Mouse (Mus musculus) frontal cortex, postnatal 14 days (tissue): Measurements from ENCODE around the gene Adgra1.

Source experiments
- DNase-seq, 2 experiments: peaks; one replicate each; pipeline ENCODE4 v3.0.0; 2022; ENCODE audit warnings: low spot score in 2 of 2

The Adgra1 gene

DNA sequence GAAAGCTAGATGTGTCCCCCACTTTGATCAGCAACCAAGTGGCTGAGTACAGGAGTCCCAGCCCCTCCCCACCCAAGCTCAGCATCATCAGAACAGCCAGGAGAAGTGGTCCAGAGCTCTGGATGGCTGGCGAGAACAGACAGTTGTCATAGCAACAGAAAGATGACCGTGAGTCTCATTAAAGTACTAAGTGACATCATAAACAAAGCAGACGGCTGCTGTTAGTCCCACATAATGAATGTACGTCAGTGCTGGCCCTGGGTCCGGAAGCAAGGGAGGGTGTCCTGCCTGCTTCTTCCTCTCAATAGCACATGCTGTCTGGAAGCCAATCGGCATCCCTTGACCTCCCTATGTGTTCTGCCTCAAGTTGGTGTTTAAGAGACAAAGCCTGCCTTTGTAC is 16.2 kb downstream of the Adgra1 start:
- no peak for DNase-seq

DNA sequence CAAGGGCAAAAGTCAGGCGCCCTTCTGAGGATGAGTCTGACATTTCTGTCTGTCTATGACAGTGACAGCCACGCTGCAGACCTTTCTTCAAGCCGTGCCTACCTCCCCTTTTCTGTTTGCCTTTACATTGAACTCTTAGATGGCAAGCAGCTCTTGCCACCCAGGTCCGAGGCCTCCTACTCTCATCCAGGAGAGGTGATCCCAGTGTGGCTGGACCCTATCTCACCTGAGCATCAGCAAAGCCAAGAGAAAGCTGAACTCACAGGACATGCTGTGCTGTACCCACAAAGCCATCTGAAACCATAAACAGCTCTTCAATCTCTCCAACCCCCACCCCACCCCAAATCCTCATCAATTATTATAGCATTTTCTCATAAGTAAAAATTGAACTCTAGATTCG is 16.7 kb downstream of the Adgra1 start:
- no peak for DNase-seq

DNA sequence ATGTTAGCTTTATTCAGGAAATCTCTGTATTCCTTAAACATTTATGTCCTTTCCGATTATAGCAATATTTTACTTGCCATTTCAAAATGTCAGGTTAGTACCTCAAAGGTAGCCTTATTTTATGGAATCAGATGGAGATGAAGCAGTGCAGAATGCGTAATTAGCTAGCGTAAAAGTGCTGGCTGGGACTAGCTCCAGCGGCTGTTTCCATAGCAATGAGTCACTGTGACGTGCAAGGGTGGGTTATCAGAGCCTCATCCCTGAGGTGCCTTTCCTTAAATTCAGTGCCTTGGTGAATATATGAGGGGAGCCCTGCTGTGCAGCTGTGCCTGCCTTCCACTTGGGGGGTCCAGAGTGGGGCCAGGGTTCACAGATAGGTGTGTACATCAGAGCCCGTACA is 17.1 kb downstream of the Adgra1 start:
- DNase-seq, result peak; percentile 41 to 43

DNA sequence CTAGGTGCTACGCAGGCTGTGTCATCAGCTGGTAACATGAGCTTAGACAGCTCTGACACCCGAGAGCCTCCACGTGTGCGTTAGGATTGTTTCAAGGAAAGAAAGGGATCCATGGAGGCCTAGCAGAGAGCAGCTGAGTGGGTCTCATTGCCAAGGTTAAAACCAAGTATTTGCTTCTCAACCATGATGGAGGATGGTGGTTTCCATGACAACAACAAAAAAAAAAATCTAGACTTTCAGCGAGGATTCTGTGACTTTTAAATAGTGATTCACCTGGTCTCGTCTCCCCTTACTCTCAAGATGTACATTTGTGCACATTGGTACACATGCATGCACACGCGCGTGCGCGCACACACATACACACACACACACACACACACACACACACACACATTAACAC is 21.3 kb downstream of the Adgra1 start:
- no peak for DNase-seq

DNA sequence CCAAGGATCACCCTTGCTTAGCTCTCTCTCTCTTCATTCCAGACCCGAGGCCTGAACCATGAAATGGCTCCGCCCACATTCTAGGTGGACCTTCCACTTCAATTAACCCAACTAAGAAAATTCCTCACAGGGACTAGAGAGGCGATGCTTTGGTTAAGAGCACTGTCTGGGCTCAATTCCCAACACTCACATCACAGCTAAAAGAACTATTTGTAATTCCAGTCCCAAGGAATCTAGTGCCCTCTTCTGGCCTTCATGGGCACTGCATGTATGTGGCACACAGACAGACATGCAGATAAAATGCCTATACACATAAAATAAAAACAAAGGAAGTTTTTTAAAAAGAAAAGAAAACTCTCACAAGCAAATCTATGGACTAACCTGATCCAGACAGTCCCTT is 27.4 kb downstream of the Adgra1 start:
- peak; percentile 52 to 69 for DNase-seq

DNA sequence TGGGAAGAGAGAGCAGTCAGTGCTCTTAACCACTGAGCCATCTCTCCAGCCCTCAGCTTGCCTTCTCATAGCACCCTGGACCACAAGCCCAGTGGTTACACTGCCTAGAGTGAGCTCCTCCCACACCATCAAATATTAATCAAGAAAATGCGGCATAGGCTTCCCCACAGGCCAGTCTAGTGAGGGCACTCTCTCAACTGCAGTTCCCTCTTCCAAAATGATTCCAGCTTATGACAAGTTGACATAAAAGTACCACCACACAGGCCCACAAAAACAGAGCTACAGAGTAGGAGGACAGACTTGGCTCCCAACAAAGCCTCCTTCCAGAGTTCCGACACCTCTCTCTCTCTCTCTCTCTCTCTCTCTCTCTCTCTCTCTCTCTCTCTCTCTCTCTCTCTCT is 29.1 kb downstream of the Adgra1 start:
- DNase-seq, result no peak

DNA sequence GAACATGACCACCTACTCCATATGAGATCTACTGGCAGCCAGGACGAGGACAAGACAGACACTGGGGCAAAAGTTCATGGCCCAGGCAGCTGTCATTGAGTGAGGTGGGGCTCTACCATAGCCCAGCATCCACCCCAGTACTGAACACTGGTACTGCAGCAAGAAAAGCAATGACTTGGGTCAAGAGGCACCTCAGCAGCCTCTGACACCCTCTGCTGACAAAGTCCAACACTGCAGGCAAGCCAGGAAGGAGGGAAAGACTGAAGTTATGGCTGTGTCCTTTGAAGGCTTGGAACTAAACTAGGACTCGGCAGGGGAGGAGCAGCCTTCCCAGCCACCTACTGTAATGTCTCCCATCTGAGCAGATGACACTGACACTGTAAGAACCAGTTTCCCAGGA is 30.3 kb downstream of the Adgra1 start:
- no peak for DNase-seq

DNA sequence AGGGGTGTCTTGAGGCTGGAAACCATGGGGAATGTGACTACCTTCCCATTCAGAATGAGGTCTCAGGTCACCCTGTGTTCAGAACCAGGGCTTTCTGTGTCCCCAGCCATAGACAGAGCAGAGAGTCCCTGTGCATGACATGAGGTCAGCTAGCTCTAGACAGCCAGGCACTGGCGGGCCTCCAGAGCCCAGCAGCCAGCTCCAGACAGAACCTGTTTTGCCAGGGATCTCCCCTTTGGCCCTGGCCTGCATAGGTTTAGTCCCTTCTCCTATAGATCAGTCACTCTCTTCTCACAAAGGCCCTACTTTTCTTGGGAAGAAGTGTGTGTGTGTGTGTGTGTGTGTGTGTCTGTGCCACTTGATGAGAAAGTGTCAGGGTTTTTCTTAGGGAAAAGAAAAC is 30.9 kb downstream of the Adgra1 start:
- DNase-seq, result no peak

DNA sequence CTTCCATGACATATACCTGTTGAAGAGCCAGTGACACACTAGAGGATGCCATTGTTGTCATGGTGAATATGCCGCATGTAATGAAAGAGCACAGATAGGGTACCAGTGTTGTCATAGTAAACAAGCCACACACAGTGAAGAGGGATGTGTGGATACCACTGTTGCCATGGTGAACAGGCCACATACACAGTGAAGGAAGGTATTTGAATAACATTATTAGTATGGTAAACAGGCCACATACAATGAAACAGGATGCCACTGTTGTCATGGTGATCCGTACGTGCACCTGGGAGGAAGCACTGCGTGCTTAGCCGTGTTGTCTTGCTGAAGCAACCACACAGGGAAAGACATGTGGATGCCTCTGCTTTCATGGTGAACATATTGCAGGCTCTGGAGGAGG is 37.0 kb downstream of the Adgra1 start:
- DNase-seq, result no peak

DNA sequence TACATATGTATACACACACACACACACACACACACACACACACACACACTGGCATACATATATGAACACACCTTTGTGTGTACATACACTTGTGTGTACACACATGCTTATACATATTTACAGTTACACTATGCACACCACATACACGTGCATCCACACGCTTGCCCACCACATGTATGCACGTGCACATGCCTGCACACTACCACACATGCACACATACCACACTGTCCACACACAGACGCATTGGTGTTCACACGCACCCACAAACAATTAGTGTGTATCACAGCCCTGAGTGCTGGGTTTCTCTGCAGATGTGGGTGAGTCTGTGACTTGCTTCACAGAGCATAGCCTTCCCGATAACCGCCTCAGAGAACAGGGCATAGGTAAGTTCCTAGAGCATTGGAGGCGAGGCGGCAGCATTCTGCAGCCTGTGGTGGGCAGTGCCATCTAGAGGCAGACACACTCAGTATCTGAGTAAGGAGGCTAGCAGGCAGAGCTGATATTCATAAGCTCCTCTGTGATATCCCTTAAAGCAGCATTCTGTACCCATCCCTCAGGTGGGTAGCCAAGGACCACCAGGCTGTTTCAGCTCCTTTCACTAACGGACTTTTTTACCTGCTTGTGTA is 43.3 kb downstream of the Adgra1 start:
- peak in 1 of 2 experiments; percentile 49 for DNase-seq

DNA sequence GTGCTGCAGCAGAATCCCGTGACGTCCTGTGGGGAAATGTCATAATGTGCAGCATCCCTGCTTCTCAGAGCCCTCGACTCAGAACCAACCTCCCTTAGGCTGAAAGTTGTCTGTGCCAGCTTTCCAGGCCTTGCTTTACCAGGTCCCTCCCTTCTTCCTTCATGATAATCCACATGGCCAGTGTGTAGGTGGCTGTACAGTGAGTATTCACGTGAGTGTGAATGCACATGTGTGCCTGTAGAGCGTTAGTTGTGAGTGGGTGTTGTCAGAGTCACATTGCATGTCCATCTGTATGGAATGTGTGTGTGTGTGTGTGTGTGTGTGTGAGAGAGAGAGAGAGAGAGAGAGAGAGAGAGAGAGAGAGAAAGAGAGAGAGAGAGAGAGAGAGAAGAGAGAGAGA is 44.1 kb downstream of the Adgra1 start:
- no peak for DNase-seq

DNA sequence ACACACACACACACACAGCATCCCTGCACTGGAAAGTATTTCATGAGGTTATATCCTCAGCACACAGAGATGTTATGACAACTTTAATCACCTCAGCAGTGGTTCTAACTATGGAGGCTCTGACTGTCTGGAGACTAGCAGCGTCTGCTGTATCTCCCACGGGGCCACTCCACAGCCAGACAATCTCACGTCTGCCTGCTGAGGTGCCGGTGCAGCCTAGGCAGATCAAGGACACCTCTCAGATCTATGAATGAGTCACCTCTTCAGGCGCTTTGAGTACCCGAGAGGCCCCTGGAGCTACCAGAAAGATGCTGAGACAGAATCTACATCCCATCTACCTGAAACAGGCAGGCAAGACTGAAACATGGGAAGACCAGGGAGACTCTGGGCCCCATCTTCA is 44.6 kb downstream of the Adgra1 start:
- no peak for DNase-seq

DNA sequence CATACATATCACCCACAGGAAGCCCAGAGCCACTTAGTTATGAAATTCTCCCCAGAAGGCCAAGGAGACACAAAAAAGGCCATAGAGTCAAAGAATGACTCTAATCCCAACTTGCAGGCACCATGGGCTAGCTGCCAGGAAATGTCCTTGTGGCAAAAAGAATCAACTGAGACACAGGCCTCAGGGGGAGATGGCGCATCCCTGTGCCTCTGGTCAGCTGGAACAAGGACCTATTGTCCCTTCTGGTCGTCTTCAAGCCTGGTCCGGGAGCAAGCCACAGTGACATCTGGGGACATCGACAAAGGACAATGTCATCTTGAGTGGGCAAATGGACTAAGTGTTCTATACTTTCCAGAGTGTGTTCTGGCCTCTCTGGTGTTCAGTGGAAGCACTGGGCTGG is 49.6 kb downstream of the Adgra1 start:
- DNase-seq, result no peak

DNA sequence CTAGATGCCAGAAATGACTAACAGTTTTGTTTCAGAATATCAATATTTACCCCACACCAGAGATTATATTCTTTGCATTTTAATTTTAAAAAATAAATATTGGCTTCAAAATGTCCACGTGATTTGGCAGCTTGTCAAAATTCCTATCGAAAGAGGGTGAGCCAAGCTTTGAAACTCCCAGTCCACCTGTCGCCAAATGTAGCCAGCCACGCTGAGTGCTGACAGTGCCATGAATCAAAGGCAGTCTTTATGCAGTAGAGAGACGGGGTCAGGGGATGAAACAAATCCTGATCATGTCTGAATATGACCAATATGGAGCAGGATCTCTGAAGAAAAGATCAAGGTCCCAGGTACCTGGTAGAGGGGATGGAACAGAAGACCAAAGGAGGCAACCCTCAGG is 57.8 kb downstream of the Adgra1 start:
- DNase-seq, result no peak

DNA sequence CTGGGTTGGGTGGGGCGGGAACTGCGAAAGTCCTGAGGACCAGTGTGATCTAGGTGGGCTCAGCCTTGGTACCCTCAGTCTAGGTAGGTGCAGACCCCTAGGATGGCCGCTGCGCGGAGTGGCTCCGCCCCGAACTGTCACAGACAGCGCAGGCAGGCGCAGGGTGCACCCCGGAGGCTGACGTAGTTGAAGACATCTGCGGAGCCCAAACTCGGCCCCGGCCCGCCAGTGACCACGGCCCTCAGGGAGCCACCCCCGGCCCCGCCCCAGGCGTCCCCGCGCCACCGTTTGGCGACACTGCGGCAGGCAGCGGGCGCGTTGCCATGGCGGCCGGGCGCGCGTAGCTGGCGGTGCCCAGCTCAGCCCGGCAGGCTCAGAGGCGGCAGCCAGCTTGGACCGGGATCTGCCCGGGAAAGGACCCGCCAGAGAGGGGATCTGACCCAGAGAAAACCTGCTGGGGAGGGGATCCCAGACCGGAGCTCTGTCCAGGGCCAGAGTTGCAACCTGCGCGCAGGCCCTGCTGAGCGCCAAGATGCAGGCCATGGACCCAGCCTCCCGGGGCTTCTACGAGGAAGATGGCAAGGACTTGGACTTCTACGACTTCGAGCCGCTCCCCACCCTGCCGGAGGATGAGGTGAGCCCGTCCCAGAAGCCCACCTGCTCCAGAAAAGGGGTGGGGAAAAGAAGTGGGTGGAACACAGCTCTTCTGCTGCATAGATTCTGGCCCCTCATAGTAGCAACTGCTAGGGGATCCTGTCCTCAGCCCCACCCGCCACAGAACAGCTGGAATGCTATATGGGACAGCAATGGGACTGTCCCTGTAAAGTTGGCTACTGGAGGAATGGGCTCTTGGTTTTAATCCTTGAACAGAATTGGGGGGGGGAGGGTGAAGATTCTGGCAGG is 60.9 kb downstream of the Adgra1 start, which contains the start of gene Kndc1:
Gene Kndc1, plus strand, starts transcription at position 42 of the 903 bp plus-strand sequence.
- DNase-seq, result peak; percentile 41 to 51

DNA sequence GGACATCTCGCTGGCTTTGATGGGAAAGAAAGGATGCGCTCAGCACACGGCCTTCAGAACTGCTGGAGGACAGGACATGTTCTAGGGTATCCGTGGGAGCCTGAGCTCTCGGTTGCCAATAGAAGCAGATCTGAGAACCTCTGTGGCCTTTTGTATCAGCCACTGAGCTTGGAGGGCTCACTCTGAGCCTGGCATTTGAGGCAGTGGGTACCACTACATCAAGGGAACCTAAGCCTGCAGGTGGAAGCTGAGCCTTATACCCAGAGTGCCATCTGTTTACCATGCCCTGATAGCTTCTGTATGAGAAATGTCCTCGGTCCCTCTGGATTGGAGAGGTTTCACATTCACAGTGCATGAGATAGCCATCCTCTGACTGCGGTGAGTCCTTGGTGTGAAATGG is 62.3 kb downstream of the Adgra1 start:
- DNase-seq, result no peak

DNA sequence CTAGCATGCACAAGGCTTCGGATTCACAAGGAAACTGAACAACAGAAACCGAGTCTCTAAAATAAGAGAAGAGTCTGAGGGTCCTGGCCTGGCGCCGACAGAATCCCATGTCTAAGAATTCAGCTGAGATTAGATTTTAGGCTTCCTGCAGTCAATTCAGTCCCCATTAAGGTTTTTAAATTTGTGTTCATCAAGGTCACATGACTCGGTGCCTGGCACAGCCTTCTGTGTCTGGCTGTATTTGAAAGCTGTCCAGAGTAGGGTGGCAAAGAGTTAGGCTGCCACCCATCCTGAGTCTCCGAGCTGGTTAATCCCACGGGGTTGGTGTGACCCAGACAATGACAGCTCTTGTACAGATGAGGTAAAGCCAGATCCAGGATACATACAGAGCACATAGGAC is 62.8 kb downstream of the Adgra1 start:
- no peak for DNase-seq

DNA sequence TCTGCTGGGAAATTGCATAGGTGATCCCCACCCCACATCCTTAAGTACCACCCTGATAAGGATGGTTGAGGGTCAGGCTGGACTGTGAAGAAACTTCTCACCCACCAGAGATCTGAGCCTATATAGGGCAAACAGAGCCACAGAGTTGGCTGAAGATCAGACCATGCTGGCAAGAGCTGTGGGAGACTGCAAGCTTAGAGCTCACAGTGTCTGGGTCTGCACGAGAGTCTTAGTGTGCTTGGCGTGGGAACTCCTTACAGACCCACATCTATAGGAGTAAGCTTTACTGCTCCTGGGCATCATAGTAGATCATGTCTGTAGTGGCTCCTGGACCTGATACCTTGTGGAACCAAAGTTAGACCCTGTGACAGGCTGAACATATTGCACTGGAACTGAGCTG is 64.6 kb downstream of the Adgra1 start:
- DNase-seq, result no peak

DNA sequence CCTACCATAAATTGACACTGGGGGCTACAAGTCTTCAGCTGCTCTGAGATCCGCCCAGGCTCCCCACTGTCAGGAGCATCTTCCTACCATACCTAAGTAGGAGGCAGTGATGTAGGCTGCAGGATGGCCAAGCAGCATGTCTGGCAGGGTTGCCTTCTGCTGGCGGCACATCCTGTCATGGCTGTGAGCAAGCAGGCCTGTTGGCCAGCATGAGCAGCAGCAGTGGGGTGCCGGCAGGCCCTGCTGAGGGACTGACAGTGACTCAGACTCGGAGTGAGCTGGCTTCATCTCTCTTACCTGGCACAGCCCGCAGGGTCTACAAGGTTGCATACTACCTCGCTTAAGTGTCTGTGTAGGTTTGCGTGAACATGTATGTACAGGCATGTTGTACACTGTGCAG is 65.5 kb downstream of the Adgra1 start:
- DNase-seq, result no peak

DNA sequence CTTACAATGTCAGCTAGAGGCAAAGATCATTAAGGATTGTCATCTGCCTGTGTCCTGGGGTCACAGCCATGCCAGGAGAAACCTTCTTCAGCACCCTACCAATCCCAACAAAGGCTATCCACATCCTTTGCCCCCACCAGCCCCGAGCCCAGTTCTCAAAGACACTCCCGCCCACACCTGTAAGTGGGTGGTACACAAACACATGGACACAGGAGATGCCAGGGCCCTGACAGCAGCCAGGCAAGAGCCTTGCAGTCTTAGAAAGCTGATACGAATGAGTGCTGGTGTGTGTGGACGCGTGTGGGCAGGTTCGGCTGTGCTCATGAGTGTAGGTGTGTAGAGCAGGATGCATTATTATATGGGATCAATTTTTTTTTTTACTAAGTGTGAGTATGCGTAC is 66.5 kb downstream of the Adgra1 start:
- no peak for DNase-seq

DNA sequence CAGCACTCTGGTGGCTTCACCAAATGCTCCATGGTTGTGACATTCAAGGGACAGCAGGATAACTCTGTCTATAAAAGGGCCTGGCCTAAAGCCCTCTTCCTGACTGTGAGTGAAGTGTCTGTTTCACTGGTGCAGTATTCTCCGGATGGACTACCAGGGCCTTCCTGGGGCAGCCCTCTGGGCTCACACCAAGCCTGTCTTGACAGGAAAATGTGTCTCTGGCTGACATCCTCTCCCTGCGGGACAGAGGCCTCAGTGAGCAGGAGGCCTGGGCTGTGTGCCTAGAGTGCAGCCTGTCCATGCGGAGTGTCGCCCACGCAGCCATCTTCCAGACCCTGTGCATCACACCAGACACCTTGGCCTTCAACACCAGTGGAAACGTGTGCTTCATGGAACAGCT is 66.9 kb downstream of the Adgra1 start:
- DNase-seq, result no peak

DNA sequence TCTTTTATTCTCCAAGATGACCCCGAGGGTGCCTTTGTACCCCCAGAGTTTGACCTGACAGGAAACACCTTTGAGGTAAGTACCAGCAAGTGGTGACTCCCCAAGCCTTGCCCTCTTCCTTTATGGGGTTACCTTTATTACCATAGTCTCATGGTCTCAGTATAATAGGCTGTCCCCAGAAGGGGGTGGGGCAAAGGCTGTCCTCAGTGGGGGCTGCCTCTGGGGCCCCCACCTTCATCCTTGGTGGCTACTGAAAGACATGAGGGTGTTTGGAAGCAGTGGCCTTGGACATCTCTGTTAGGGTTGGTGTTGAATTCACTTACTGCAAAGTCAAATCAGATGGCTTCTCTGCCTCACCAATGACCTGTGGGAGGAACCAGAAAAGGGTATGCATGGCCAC is 68.0 kb downstream of the Adgra1 start:
- no peak for DNase-seq

DNA sequence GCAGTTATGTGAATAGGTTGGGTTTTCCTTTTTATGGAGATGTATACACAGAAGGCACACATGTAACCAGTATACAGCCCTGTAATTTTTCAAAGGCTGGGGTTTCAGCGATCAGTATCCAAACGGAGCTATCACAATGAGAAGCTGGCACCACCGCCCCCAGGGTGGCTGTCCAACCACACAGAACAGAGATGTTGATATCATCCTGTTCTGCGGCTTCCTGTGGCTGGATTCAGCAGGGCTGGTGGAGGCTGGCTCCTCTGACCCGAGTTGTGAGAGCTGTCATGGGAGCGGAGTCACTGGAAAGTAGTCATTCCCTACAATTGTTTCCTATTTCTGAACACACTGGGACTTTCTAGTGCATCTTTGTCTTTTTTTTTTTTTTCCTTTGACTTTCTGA is 71.3 kb downstream of the Adgra1 start:
- no peak for DNase-seq
